Mouse (Mus musculus): ENCODE results near the gene Clec12b. TPM values are rescaled to one million over a fixed set of nuclear protein-coding genes. Genes with fewer than 3 reads are reported as not detected.

The Clec12b gene
- polyA plus RNA-seq, 1 experiment from 2014 or later = not detected

GRCm38 (mm10) chr6:129385000-129385399 lies 674 bp downstream of the Clec12b start:
- H3K36me3 ChIP-seq (ENCODE audit: control insufficient read depth, insufficient read depth, low read length) = no peaks in the 10 kb centered on the region
- H3K9ac ChIP-seq (ENCODE audit: low read length) = no peak overlapping the region
- no peak for DNase-seq (ENCODE audit: low spot score, missing footprints)
- WGBS = 77% methylated on average over 4 of the region's 4 CpGs
- no peak for ATAC-seq (ENCODE audit: low FRiP score)
- no peaks in the 10 kb centered on the region for H3K9me3 ChIP-seq (ENCODE audit: control insufficient read depth, low read length)
- no peaks in the 10 kb centered on the region for H3K27me3 ChIP-seq (ENCODE audit: control insufficient read depth, insufficient read depth, low read length)
- no peaks in the 10 kb centered on the region for H3K4me1 ChIP-seq (ENCODE audit: control insufficient read depth, insufficient read depth, low read length)
- no peak overlapping the region for H3K4me2 ChIP-seq
- no peak overlapping the region for H3K27ac ChIP-seq (ENCODE audit: low read depth, low read length)
- no peak overlapping the region for H3K4me3 ChIP-seq (ENCODE audit: low read depth, low read length)

DNA sequence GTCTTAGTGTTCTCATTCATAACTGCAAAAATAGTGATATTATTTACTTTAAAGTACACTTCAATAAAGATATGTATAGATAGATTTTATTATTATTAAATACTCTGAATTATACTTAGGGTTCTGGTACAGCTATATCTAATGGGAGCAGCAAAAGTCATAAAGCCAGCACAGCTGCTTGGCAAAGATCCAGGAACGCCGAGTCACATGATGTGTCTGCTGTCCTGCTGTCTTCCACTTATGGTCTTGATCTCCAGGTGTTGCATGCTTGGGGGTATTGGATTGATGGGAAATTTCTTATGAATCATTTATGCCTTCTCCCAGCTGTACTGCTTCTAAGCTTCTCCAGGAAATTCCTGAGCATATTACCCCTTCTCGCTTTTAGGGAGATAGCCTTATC lies 2.2 kb downstream of the Clec12b start:
- no peaks in the 10 kb centered on the region for H3K9me3 ChIP-seq (ENCODE audit: control insufficient read depth, low read length)
- H3K27me3 ChIP-seq (ENCODE audit: control insufficient read depth, insufficient read depth, low read length) = no peaks in the 10 kb centered on the region
- no peak overlapping the region for H3K4me2 ChIP-seq
- ATAC-seq (ENCODE audit: low FRiP score) = no peak
- no peaks in the 10 kb centered on the region for H3K36me3 ChIP-seq (ENCODE audit: control insufficient read depth, insufficient read depth, low read length)
- no peak overlapping the region for H3K27ac ChIP-seq (ENCODE audit: low read depth, low read length)
- H3K4me3 ChIP-seq (ENCODE audit: low read depth, low read length) = no peak overlapping the region
- DNase-seq (ENCODE audit: low spot score, missing footprints) = no peak
- H3K9ac ChIP-seq (ENCODE audit: low read length) = no peak overlapping the region
- 85% methylated on average over 3 of the region's 3 CpGs for WGBS
- no peaks in the 10 kb centered on the region for H3K4me1 ChIP-seq (ENCODE audit: control insufficient read depth, insufficient read depth, low read length)

DNA sequence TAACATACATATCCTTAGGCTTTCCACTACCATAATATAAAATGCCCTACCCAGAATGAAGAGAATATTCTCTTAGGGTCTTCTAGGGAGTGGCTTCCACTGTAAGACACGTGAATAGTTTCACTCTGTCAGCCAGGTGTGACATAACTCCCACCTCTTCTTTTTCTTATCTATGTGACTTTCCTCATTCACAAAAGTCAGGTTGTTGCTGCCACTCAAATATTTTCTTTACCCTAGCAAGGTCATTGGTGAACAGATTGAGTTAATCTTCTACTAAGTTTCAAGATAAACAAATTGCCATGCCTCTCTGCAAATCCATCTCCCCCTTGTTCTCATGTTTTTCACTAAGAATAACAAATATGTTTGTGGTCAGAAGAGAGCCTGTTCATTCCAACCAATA lies 3.9 kb downstream of the Clec12b start:
- no peak overlapping the region for H3K27ac ChIP-seq (ENCODE audit: low read depth, low read length)
- DNase-seq (ENCODE audit: low spot score, missing footprints) (no peak), ATAC-seq (ENCODE audit: low FRiP score) (no peak)
- no peaks in the 10 kb centered on the region for H3K27me3 ChIP-seq (ENCODE audit: control insufficient read depth, insufficient read depth, low read length)
- no peaks in the 10 kb centered on the region for H3K4me1 ChIP-seq (ENCODE audit: control insufficient read depth, insufficient read depth, low read length)
- H3K36me3 ChIP-seq (ENCODE audit: control insufficient read depth, insufficient read depth, low read length) = no peaks in the 10 kb centered on the region
- H3K9me3 ChIP-seq (ENCODE audit: control insufficient read depth, low read length) = no peaks in the 10 kb centered on the region
- no peak overlapping the region for H3K9ac ChIP-seq (ENCODE audit: low read length)
- WGBS = 88% methylated on average over 1 of the region's 1 CpGs
- no peak overlapping the region for H3K4me3 ChIP-seq (ENCODE audit: low read depth, low read length)
- no peak overlapping the region for H3K4me2 ChIP-seq

DNA sequence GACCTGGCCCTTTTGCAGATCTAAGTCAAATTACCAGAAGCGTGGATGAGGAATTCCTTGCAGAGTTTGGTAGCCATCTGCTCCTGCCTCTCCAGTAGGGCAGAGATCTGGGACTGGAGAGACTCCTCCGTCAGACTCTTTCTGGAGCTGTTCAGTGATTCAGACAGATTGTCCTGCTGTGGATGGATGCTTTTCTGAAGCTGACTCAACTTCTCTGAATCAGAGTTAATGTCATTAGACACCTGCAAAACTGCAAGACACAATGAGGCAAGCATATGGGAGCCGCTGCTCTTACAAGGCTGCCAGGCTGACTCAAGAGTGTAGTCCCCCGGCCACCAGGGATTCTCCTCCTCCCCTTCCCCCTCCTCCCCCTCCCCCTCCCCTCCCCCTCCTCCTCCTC lies 5.2 kb downstream of the Clec12b start:
- no peak for DNase-seq (ENCODE audit: low spot score, missing footprints)
- no peaks in the 10 kb centered on the region for H3K27me3 ChIP-seq (ENCODE audit: control insufficient read depth, insufficient read depth, low read length)
- ATAC-seq (ENCODE audit: low FRiP score) = no peak
- no peaks in the 10 kb centered on the region for H3K36me3 ChIP-seq (ENCODE audit: control insufficient read depth, insufficient read depth, low read length)
- no peak overlapping the region for H3K4me2 ChIP-seq
- H3K27ac ChIP-seq (ENCODE audit: low read depth, low read length) = no peak overlapping the region
- no peaks in the 10 kb centered on the region for H3K9me3 ChIP-seq (ENCODE audit: control insufficient read depth, low read length)
- WGBS = 69% methylated on average over 4 of the region's 4 CpGs
- H3K4me3 ChIP-seq (ENCODE audit: low read depth, low read length) = no peak overlapping the region
- H3K4me1 ChIP-seq (ENCODE audit: control insufficient read depth, insufficient read depth, low read length) = no peaks in the 10 kb centered on the region
- no peak overlapping the region for H3K9ac ChIP-seq (ENCODE audit: low read length)

DNA sequence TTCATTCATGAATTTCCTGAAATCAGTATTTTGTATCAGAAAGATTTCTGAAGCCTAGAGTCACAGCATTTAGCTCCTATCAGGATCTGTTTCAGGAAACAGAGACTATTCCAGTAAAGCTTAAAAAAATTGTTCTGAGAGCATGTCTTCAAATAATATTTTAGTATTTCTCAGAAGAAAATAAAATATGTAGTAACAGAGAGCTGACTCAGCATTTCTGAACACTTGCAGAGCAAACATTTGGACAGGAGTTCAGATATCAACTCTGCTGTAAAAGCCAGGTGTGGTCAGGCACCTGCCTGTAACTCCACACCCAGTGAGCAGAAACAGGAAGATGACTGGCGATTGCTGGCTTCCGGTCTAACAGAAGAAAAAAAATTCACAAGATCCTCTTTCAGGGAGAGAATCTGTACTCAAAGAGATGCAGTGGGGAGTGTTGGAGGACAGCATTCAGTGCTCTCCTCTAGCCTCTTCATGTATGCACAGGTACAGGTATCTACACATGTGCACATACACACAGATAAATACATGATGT lies 10.7 kb downstream of the Clec12b start:
- Histone ChIP-seq H3K4me2 (no peak overlapping the region), H3K9ac (ENCODE audit: low read length) (no peak overlapping the region), H3K27ac (ENCODE audit: low read depth, low read length) (no peak overlapping the region), H3K9me3 (ENCODE audit: control insufficient read depth, low read length) (no peaks in the 10 kb centered on the region), H3K27me3 (ENCODE audit: control insufficient read depth, insufficient read depth, low read length) (no peaks in the 10 kb centered on the region), H3K36me3 (ENCODE audit: control insufficient read depth, insufficient read depth, low read length) (no peaks in the 10 kb centered on the region), H3K4me3 (ENCODE audit: low read depth, low read length) (no peak overlapping the region), H3K4me1 (ENCODE audit: control insufficient read depth, insufficient read depth, low read length) (no peaks in the 10 kb centered on the region)
- DNase-seq (ENCODE audit: low spot score, missing footprints) (no peak), ATAC-seq (ENCODE audit: low FRiP score) (no peak)
- 93% methylated on average over 2 of the region's 2 CpGs for WGBS

- H3K9ac ChIP-seq (ENCODE audit: low read length) = no peak overlapping the region
- no peak for ATAC-seq (ENCODE audit: low FRiP score)
- 68% methylated on average over 7 of the region's 7 CpGs for WGBS
- H3K4me2 ChIP-seq = no peak overlapping the region
- H3K27ac ChIP-seq (ENCODE audit: low read depth, low read length) = no peak overlapping the region
- no peaks in the 10 kb centered on the region for H3K9me3 ChIP-seq (ENCODE audit: control insufficient read depth, low read length)
- H3K4me3 ChIP-seq (ENCODE audit: low read depth, low read length) = no peak overlapping the region
- no peaks in the 10 kb centered on the region for H3K36me3 ChIP-seq (ENCODE audit: control insufficient read depth, insufficient read depth, low read length)
- no peaks in the 10 kb centered on the region for H3K27me3 ChIP-seq (ENCODE audit: control insufficient read depth, insufficient read depth, low read length)
- no peak for DNase-seq (ENCODE audit: low spot score, missing footprints)
- no peaks in the 10 kb centered on the region for H3K4me1 ChIP-seq (ENCODE audit: control insufficient read depth, insufficient read depth, low read length)
Observed at GRCm38 (mm10) chr6:129369374-129370132, 16.1 kb downstream of the Clec12b start.

GRCm38 (mm10) chr6:129365959-129366359 lies 19.7 kb downstream of the Clec12b start:
- ATAC-seq (ENCODE audit: low FRiP score) = peak; percentile 71

DNA sequence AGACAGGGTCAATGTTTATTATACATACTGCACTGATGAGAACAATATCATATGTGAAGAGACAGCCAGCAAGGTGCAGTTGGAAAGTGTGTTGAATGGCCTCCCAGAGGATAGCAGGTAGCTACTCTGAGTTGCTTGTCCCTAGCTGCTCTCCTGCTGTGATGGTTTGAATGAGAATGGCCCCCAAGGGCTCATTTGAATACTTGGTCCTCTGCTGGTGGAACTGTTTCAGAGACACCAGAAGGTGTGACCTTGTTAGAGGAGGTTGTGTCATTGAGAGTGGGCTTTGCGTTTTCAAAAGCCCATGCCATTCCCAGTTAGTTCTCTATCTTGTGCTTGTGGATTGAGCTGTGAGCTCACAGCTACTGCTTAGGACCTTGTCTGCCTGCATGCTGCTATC lies 21.7 kb downstream of the Clec12b start:
- no peaks in the 10 kb centered on the region for H3K4me1 ChIP-seq (ENCODE audit: control insufficient read depth, insufficient read depth, low read length)
- DNase-seq (ENCODE audit: low spot score, missing footprints) = no peak
- no peak overlapping the region for H3K27ac ChIP-seq (ENCODE audit: low read depth, low read length)
- no peak for ATAC-seq (ENCODE audit: low FRiP score)
- no peaks in the 10 kb centered on the region for H3K27me3 ChIP-seq (ENCODE audit: control insufficient read depth, insufficient read depth, low read length)
- H3K9me3 ChIP-seq (ENCODE audit: control insufficient read depth, low read length) = no peaks in the 10 kb centered on the region
- no peaks in the 10 kb centered on the region for H3K36me3 ChIP-seq (ENCODE audit: control insufficient read depth, insufficient read depth, low read length)
- 42% methylated on average over 1 of the region's 1 CpGs for whole genome bisulfite sequencing
- no peak overlapping the region for H3K4me2 ChIP-seq
- no peak overlapping the region for H3K4me3 ChIP-seq (ENCODE audit: low read depth, low read length)
- no peak overlapping the region for H3K9ac ChIP-seq (ENCODE audit: low read length)

More at GRCm38 (mm10) chr6:129365959-129366359, 19.7 kb downstream of the Clec12b start:
- Histone ChIP-seq H3K27ac (ENCODE audit: low read depth, low read length) (no peak overlapping the region), H3K36me3 (ENCODE audit: control insufficient read depth, insufficient read depth, low read length) (no peaks in the 10 kb centered on the region), H3K9ac (ENCODE audit: low read length) (no peak overlapping the region), H3K4me3 (ENCODE audit: low read depth, low read length) (no peak overlapping the region), H3K4me1 (ENCODE audit: control insufficient read depth, insufficient read depth, low read length) (no peaks in the 10 kb centered on the region), H3K9me3 (ENCODE audit: control insufficient read depth, low read length) (no peaks in the 10 kb centered on the region), H3K27me3 (ENCODE audit: control insufficient read depth, insufficient read depth, low read length) (no peaks in the 10 kb centered on the region), H3K4me2 (no peak overlapping the region)
- peak; percentile 89 for DNase-seq (ENCODE audit: low spot score, missing footprints)
- 18% methylated on average over 6 of the region's 6 CpGs for WGBS

DNA sequence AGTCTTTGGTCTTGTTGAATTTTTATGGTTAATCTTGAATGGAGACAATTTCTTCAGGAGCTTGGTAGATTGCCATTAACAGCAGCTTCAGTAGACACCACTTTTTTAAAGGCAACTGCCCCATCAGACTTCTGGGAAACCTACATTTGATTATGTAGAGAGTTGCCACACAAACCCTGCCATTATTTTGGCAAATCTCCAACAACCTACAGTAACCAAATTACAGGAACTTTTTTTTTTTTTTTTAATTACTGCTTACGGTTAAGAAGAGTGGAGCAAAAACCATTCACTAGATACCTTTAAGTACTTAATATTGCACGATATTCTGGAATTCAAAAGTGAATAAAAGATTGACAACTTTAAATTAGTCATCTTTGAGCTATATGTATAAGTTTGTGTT lies 26.2 kb downstream of the Clec12b start:
- ATAC-seq (ENCODE audit: low FRiP score) (no peak), DNase-seq (ENCODE audit: low spot score, missing footprints) (peak; percentile 47)
- Histone ChIP-seq H3K4me1 (ENCODE audit: control insufficient read depth, insufficient read depth, low read length) (no peaks in the 10 kb centered on the region), H3K27ac (ENCODE audit: low read depth, low read length) (no peak overlapping the region), H3K9me3 (ENCODE audit: control insufficient read depth, low read length) (no peaks in the 10 kb centered on the region), H3K4me3 (ENCODE audit: low read depth, low read length) (no peak overlapping the region), H3K9ac (ENCODE audit: low read length) (no peak overlapping the region), H3K36me3 (ENCODE audit: control insufficient read depth, insufficient read depth, low read length) (no peaks in the 10 kb centered on the region), H3K27me3 (ENCODE audit: control insufficient read depth, insufficient read depth, low read length) (no peaks in the 10 kb centered on the region), H3K4me2 (no peak overlapping the region)
- WGBS = 88% methylated on average over 2 of the region's 2 CpGs
